Mouse (Mus musculus) stomach, postnatal 0 days (tissue): ENCODE measurements around the gene Rimbp2.

Experiments
- CTCF ChIP-seq: IDR thresholded peaks from 2 replicates; pipeline ENCODE4 v1.5.1; 2016; ENCODE audit warnings: antibody characterized with exemption, low read depth, mild to moderate bottlenecking, moderate library complexity
- EP300 ChIP-seq: optimal IDR thresholded peaks from 2 replicates; pipeline ENCODE3; 2016; ENCODE audit warnings: antibody characterized with exemption

GRCm38 (mm10) chr5:128917116-128917959 lies 35.9 kb downstream of the Rimbp2 start:
- TF ChIP-seq CTCF = peak; percentile 11; the same call in 1 of the 2 replicates
- TF ChIP-seq EP300 = no peak
